Mouse (Mus musculus) lung, postnatal 36 days (tissue): ENCODE measurements around the gene Ano8.

Experiments used
- DNase-seq: peaks from one replicate; pipeline ENCODE4 v3.0.0; 2022; ENCODE audit warnings: mixed read lengths

Gene Ano8

GRCm38 (mm10) chr8:71485142-71486135 lies at the start of gene Ano8:
Gene Ano8 (minus strand): TSS chr8:71485963.
- DNase-seq = peak; percentile 93

GRCm38 (mm10) chr8:71534263-71534810 lies 48.6 kb upstream of the Ano8 start:
- DNase-seq = no peak

GRCm38 (mm10) chr8:71530735-71531467 lies 45.1 kb upstream of the Ano8 start:
- DNase-seq = peak; percentile 73

- DNase-seq = peak; percentile 80
These were observed 42.8 kb upstream of the Ano8 start for GRCm38 (mm10) chr8:71528362-71529073.

GRCm38 (mm10) chr8:71527162-71527870 lies 41.6 kb upstream of the Ano8 start:
- no peak for DNase-seq

GRCm38 (mm10) chr8:71526272-71526671 lies 40.5 kb upstream of the Ano8 start:
- DNase-seq = no peak

GRCm38 (mm10) chr8:71525226-71526050 lies 39.7 kb upstream of the Ano8 start, which contains the start of gene Ccdc194:
Gene Ccdc194 (minus strand): TSS chr8:71525711.
- DNase-seq = no peak

GRCm38 (mm10) chr8:71521634-71522033 lies 35.9 kb upstream of the Ano8 start:
- peak; percentile 96 for DNase-seq

GRCm38 (mm10) chr8:71519037-71519825 lies 33.5 kb upstream of the Ano8 start:
- peak; percentile 85 for DNase-seq

- DNase-seq = peak; percentile 69
These were observed 31.0 kb upstream of the Ano8 start for GRCm38 (mm10) chr8:71516786-71517185.

GRCm38 (mm10) chr8:71515043-71515442 lies 29.3 kb upstream of the Ano8 start:
- no peak for DNase-seq

- peak; percentile 38 for DNase-seq
These were observed 27.4 kb upstream of the Ano8 start for GRCm38 (mm10) chr8:71513018-71513754.

GRCm38 (mm10) chr8:71511644-71512043 lies 25.9 kb upstream of the Ano8 start, which contains the start of gene Plvap:
Gene Plvap (minus strand): TSS chr8:71511752.
- DNase-seq = peak; percentile 84

GRCm38 (mm10) chr8:71509316-71509715 lies 23.6 kb upstream of the Ano8 start:
- no peak for DNase-seq

GRCm38 (mm10) chr8:71507589-71508104 lies 21.9 kb upstream of the Ano8 start:
- peak; percentile 61 for DNase-seq

GRCm38 (mm10) chr8:71505979-71506378 lies 20.2 kb upstream of the Ano8 start:
- DNase-seq = no peak

- DNase-seq = no peak
These were observed 19.6 kb upstream of the Ano8 start for GRCm38 (mm10) chr8:71505326-71505725.

- no peak for DNase-seq
These were observed 18.6 kb upstream of the Ano8 start for GRCm38 (mm10) chr8:71504349-71504748.
